Mouse (Mus musculus): Measurements from ENCODE around the gene Lypd3. TPM values are rescaled to one million over a fixed set of nuclear protein-coding genes. Genes with fewer than 3 reads are reported as not detected.

Lypd3 gene
- polyA plus RNA-seq, 1 experiment, result not detected

- Histone ChIP-seq H3K27ac (ENCODE audit: insufficient read depth, low read depth, low read length) (no peak overlapping the region), H3K4me3 (ENCODE audit: insufficient read depth, low read depth, low read length) (no peak overlapping the region), H3K4me1 (ENCODE audit: control insufficient read depth, insufficient read depth, low read length) (no peaks in the 10 kb centered on the region)
- WGBS, result 86% methylated on average over 6 of the region's 6 CpGs
- TF ChIP-seq CTCF (IDR thresholded peaks at IDR 0.05; ENCODE audit: insufficient read depth, low read depth, low read length) (no peak), POLR2A (IDR thresholded peaks at IDR 0.05; ENCODE audit: insufficient read depth, low read depth, low read length) (no peak)
These were observed 8.1 kb downstream of the Lypd3 start for GRCm38 (mm10) chr7:24644492-24644891.

GRCm38 (mm10) chr7:24644996-24645395 lies 8.6 kb downstream of the Lypd3 start:
- Histone ChIP-seq H3K4me1 (ENCODE audit: control insufficient read depth, insufficient read depth, low read length) (no peaks in the 10 kb centered on the region), H3K27ac (ENCODE audit: insufficient read depth, low read depth, low read length) (no peak overlapping the region), H3K4me3 (ENCODE audit: insufficient read depth, low read depth, low read length) (no peak overlapping the region)
- TF ChIP-seq CTCF (IDR thresholded peaks at IDR 0.05; ENCODE audit: insufficient read depth, low read depth, low read length), result no peak
- no peak for TF ChIP-seq POLR2A (IDR thresholded peaks at IDR 0.05; ENCODE audit: insufficient read depth, low read depth, low read length)
- WGBS, result 59% methylated on average over 7 of the region's 7 CpGs

- Histone ChIP-seq H3K27ac (ENCODE audit: insufficient read depth, low read depth, low read length) (no peak overlapping the region), H3K4me1 (ENCODE audit: control insufficient read depth, insufficient read depth, low read length) (no peaks in the 10 kb centered on the region), H3K4me3 (ENCODE audit: insufficient read depth, low read depth, low read length) (no peak overlapping the region)
- 76% methylated on average over 7 of the region's 7 CpGs for WGBS
- no peak for TF ChIP-seq CTCF (IDR thresholded peaks at IDR 0.05; ENCODE audit: insufficient read depth, low read depth, low read length)
- no peak for TF ChIP-seq POLR2A (IDR thresholded peaks at IDR 0.05; ENCODE audit: insufficient read depth, low read depth, low read length)
These were observed 10.1 kb downstream of the Lypd3 start for GRCm38 (mm10) chr7:24646486-24646885.

GRCm38 (mm10) chr7:24653681-24654080 lies 17.3 kb downstream of the Lypd3 start:
- 25% methylated on average over 7 of the region's 7 CpGs for WGBS
- H3K4me1 ChIP-seq (ENCODE audit: control insufficient read depth, insufficient read depth, low read length), result no peaks in the 10 kb centered on the region
- H3K4me3 ChIP-seq (ENCODE audit: insufficient read depth, low read depth, low read length), result no peak overlapping the region
- H3K27ac ChIP-seq (ENCODE audit: insufficient read depth, low read depth, low read length), result no peak overlapping the region
- TF ChIP-seq POLR2A (IDR thresholded peaks at IDR 0.05; ENCODE audit: insufficient read depth, low read depth, low read length), result no peak
- TF ChIP-seq CTCF (IDR thresholded peaks at IDR 0.05; ENCODE audit: insufficient read depth, low read depth, low read length), result peak; percentile 70; the same call in 1 of the 2 replicates

GRCm38 (mm10) chr7:24659737-24660357 lies 23.5 kb downstream of the Lypd3 start:
- WGBS, result 50% methylated on average over 12 of the region's 12 CpGs
- no peak overlapping the region for H3K27ac ChIP-seq (ENCODE audit: insufficient read depth, low read depth, low read length)
- TF ChIP-seq POLR2A (IDR thresholded peaks at IDR 0.05; ENCODE audit: insufficient read depth, low read depth, low read length) (no peak), CTCF (IDR thresholded peaks at IDR 0.05; ENCODE audit: insufficient read depth, low read depth, low read length) (no peak)
- peaks cover 4% of the 10 kb centered on the region for H3K4me1 ChIP-seq (ENCODE audit: control insufficient read depth, insufficient read depth, low read length)
- no peak overlapping the region for H3K4me3 ChIP-seq (ENCODE audit: insufficient read depth, low read depth, low read length)

- H3K4me3 ChIP-seq (ENCODE audit: insufficient read depth, low read depth, low read length), result no peak overlapping the region
- no peak overlapping the region for H3K27ac ChIP-seq (ENCODE audit: insufficient read depth, low read depth, low read length)
- TF ChIP-seq POLR2A (IDR thresholded peaks at IDR 0.05; ENCODE audit: insufficient read depth, low read depth, low read length) (no peak), CTCF (IDR thresholded peaks at IDR 0.05; ENCODE audit: insufficient read depth, low read depth, low read length) (no peak)
- 81% methylated on average over 17 of the region's 17 CpGs for WGBS
- peaks cover 4% of the 10 kb centered on the region for H3K4me1 ChIP-seq (ENCODE audit: control insufficient read depth, insufficient read depth, low read length)
These were observed 25.0 kb downstream of the Lypd3 start for GRCm38 (mm10) chr7:24661118-24661904.

GRCm38 (mm10) chr7:24662575-24662974 lies 26.2 kb downstream of the Lypd3 start:
- H3K27ac ChIP-seq (ENCODE audit: insufficient read depth, low read depth, low read length), result no peak overlapping the region
- TF ChIP-seq CTCF (IDR thresholded peaks at IDR 0.05; ENCODE audit: insufficient read depth, low read depth, low read length) (peak; percentile 55), POLR2A (IDR thresholded peaks at IDR 0.05; ENCODE audit: insufficient read depth, low read depth, low read length) (no peak)
- H3K4me1 ChIP-seq (ENCODE audit: control insufficient read depth, insufficient read depth, low read length), result peaks cover 4% of the 10 kb centered on the region
- 11% methylated on average over 8 of the region's 8 CpGs for whole genome bisulfite sequencing
- no peak overlapping the region for H3K4me3 ChIP-seq (ENCODE audit: insufficient read depth, low read depth, low read length)

GRCm38 (mm10) chr7:24664301-24664700 lies 28.0 kb downstream of the Lypd3 start:
- H3K4me1 ChIP-seq (ENCODE audit: control insufficient read depth, insufficient read depth, low read length), result peaks cover 4% of the 10 kb centered on the region
- no peak overlapping the region for H3K27ac ChIP-seq (ENCODE audit: insufficient read depth, low read depth, low read length)
- TF ChIP-seq POLR2A (IDR thresholded peaks at IDR 0.05; ENCODE audit: insufficient read depth, low read depth, low read length), result no peak
- TF ChIP-seq CTCF (IDR thresholded peaks at IDR 0.05; ENCODE audit: insufficient read depth, low read depth, low read length), result no peak
- 54% methylated on average over 8 of the region's 8 CpGs for WGBS
- no peak overlapping the region for H3K4me3 ChIP-seq (ENCODE audit: insufficient read depth, low read depth, low read length)

- H3K4me1 ChIP-seq (ENCODE audit: control insufficient read depth, insufficient read depth, low read length), result peaks cover 1% of the 10 kb centered on the region
- 75% methylated on average over 9 of the region's 9 CpGs for WGBS
- H3K4me3 ChIP-seq (ENCODE audit: insufficient read depth, low read depth, low read length), result no peak overlapping the region
- TF ChIP-seq POLR2A (IDR thresholded peaks at IDR 0.05; ENCODE audit: insufficient read depth, low read depth, low read length) (no peak), CTCF (IDR thresholded peaks at IDR 0.05; ENCODE audit: insufficient read depth, low read depth, low read length) (no peak)
- no peak overlapping the region for H3K27ac ChIP-seq (ENCODE audit: insufficient read depth, low read depth, low read length)
These were observed 28.6 kb downstream of the Lypd3 start for GRCm38 (mm10) chr7:24664959-24665358.

Measured in olfactory bulb, adult 2 months (tissue).